Mouse (Mus musculus) thymus, adult 18-20 months (tissue): ENCODE results near the gene Zbtb8os.
"Not testable (repeated sequence)": the region's sequence is repeated elsewhere in the genome, so short reads cannot be mapped to it uniquely, and the experiment has no call there.

Source experiments
- DNase-seq, 2 experiments: peaks; one replicate each; pipeline ENCODE4 v3.0.0; 2022; ENCODE audit warnings: mixed read lengths in 2 of 2

Gene Zbtb8os

GRCm38 (mm10) chr4:129334677-129335215 is 749 bp upstream of the Zbtb8os start:
- DNase-seq: no peak

GRCm38 (mm10) chr4:129336291-129336690 is 796 bp downstream of the Zbtb8os start:
- DNase-seq: no peak

GRCm38 (mm10) chr4:129339743-129340142 is 4.2 kb downstream of the Zbtb8os start:
- DNase-seq: no peak

- no peak for DNase-seq
Measured at GRCm38 (mm10) chr4:129341888-129342287, 6.4 kb downstream of the Zbtb8os start.

GRCm38 (mm10) chr4:129342705-129343104 is 7.2 kb downstream of the Zbtb8os start:
- DNase-seq: no peak

GRCm38 (mm10) chr4:129346481-129347154 is 11.1 kb downstream of the Zbtb8os start:
- no peak for DNase-seq

- DNase-seq: peak in 1 of 2 experiments; percentile 24
Measured at GRCm38 (mm10) chr4:129350644-129351043, 15.1 kb downstream of the Zbtb8os start.

- no peak for DNase-seq
Measured at GRCm38 (mm10) chr4:129351111-129351510, 15.6 kb downstream of the Zbtb8os start.

- DNase-seq: no peak
Measured at GRCm38 (mm10) chr4:129353176-129353575, 17.7 kb downstream of the Zbtb8os start.

GRCm38 (mm10) chr4:129354236-129354635 is 18.7 kb downstream of the Zbtb8os start:
- no peak for DNase-seq

GRCm38 (mm10) chr4:129357613-129358163 is 22.2 kb downstream of the Zbtb8os start:
- no peak for DNase-seq

GRCm38 (mm10) chr4:129362238-129362637 is 26.7 kb downstream of the Zbtb8os start:
- not testable (repeated sequence) for DNase-seq

GRCm38 (mm10) chr4:129362771-129363170 is 27.3 kb downstream of the Zbtb8os start:
- no peak for DNase-seq

GRCm38 (mm10) chr4:129363463-129363862 is 28.0 kb downstream of the Zbtb8os start:
- DNase-seq: no peak

GRCm38 (mm10) chr4:129364379-129364778 is 28.9 kb downstream of the Zbtb8os start:
- no peak for DNase-seq

- DNase-seq: no peak
Measured at GRCm38 (mm10) chr4:129365224-129365623, 29.7 kb downstream of the Zbtb8os start.

- DNase-seq: no peak
Measured at GRCm38 (mm10) chr4:129371391-129371790, 35.9 kb downstream of the Zbtb8os start.

GRCm38 (mm10) chr4:129373202-129373976 is 37.9 kb downstream of the Zbtb8os start:
- no peak for DNase-seq

GRCm38 (mm10) chr4:129374219-129374755 is 38.8 kb downstream of the Zbtb8os start:
- no peak for DNase-seq

- no peak for DNase-seq
Measured at GRCm38 (mm10) chr4:129375000-129375399, 39.5 kb downstream of the Zbtb8os start.

GRCm38 (mm10) chr4:129375821-129376220 is 40.3 kb downstream of the Zbtb8os start:
- DNase-seq: no peak

GRCm38 (mm10) chr4:129376961-129377545 is 41.6 kb downstream of the Zbtb8os start:
- DNase-seq: peak in 1 of 2 experiments; percentile 14
